Mouse (Mus musculus): ENCODE results near the gene Tma7. TPM values are rescaled to one million over a fixed set of nuclear protein-coding genes. Genes with fewer than 3 reads are reported as not detected.
A peak's percentile ranks its signal among the peaks of the same experiment; 100 is the strongest.

Gene Tma7
- total and polyA plus RNA-seq, 3 experiments = 366 to 400 TPM; not detected in 1

DNA sequence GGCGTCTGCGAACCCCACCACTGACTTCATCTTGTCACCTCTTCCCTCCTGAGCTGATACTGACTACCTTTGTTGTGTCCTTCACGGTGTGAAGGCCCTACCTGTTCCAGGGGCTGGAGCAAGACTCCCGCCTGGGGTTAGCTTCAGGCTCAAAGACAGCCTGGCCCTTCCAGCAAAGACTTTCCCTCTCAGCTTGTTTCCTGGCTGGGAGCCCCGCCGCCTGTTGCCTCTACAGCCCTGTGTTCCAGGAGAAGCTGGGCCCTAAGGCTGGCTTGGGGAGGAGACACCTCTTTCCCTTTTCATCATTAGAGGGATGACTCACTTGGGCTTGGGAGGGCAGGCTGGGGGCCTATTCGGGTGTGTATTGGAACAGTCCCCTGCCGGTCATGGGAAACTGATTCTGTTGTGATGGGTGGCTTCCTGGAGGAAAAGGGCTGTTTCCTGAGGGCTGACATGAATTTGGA, 43.5 kb downstream of the Tma7 start:
- DNase-seq (ENCODE audit: low read depth, low spot score) = peak; percentile 51
- H3K27ac ChIP-seq (ENCODE audit: control insufficient read depth, low read depth, low read length) = peak overlapping the region; percentile 1; the same call in 1 of the 2 replicates
- peak overlapping the region; percentile 87 to 94 for H3K4me3 ChIP-seq (ENCODE audit: control insufficient read depth in 1 of 2, insufficient read depth in 1 of 2, low read depth in 2 of 2, low read length in 2 of 2)
- H3K9me3 ChIP-seq (replicated peaks; ENCODE audit: insufficient read depth, low read length) = no peaks in the 10 kb centered on the region
- H3K79me2 ChIP-seq (ENCODE audit: control insufficient read depth, insufficient read depth, low read length, poor library complexity) = peaks cover 2% of the 10 kb centered on the region; the same call in 1 of the 2 replicates
- H3K4me1 ChIP-seq (ENCODE audit: control insufficient read depth in 1 of 2, insufficient read depth in 2 of 2, low read length in 2 of 2) = peaks cover 0 to 4% of the 10 kb centered on the region in 2 experiments; a peak in 1 of 4 replicates
- H3K27me3 ChIP-seq (ENCODE audit: control insufficient read depth in 1 of 2, insufficient read depth in 2 of 2, low read length in 2 of 2) = no peaks in the 10 kb centered on the region
- H3K9ac ChIP-seq (ENCODE audit: control insufficient read depth, low read depth, low read length, poor library complexity, severe bottlenecking) = peak overlapping the region; percentile 84
- TF ChIP-seq TAL1 (IDR thresholded peaks at IDR 0.05; ENCODE audit: low read length) = no peak
- TF ChIP-seq POLR2A (IDR thresholded peaks at IDR 0.05; ENCODE audit: control insufficient read depth in 1 of 2, insufficient read depth in 1 of 2, low read depth in 1 of 2, low read length in 2 of 2, poor library complexity in 1 of 2) = 0 out of 4 replicates have a peak, but pooled peaks of 1 of the 2 experiments have one; percentile 18
- peaks cover 0 to 2% of the 10 kb centered on the region in 2 experiments; a peak in 2 of 4 replicates for H3K36me3 ChIP-seq (ENCODE audit: control insufficient read depth in 1 of 2, insufficient read depth in 2 of 2, low read length in 2 of 2)

DNA sequence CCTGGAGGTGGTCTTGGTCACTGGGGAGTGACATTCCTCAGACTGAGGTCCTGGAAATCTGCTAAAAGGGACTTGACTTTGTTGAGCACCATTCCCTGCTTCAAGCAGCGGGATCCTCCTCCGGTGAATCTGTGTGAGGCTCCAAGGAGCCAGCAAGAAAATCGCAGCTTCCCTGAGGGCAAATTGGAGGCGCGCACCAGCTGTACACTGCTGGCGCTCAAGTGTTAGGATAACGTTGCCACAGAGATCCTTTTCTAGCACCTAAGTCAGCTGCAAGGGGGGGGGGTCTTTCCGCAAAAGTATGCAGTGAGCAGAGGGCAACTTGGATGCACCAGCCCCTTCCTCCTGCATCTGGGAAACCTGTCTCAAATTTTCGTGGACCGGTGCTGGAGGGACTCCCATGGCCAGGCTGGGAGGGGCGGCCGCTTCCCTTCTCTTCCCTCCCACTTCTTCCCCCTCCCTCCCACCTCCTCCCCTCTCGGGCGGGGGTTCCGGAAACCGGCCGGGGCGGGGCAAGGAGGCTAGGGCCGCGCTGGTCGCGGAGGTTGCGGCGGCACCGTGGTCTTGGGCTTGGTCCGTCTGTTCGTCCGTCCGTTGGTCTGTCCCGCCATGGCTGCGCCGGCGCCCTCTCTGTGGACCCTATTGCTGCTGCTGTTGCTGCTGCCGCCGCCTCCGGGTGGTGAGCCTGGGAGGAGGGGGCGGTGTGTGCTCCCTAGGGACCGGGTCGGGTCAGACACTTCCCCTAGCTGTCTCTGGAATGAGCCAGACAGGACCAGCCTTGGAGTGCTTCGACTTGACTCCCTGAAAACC, 44.1 kb downstream of the Tma7 start, which contains the start of gene Shisa5:
TSS of gene Shisa5 (plus strand) at position 480 of the 810 bp plus-strand sequence.
- Histone ChIP-seq H3K4me1 (ENCODE audit: control insufficient read depth in 1 of 2, insufficient read depth in 2 of 2, low read length in 2 of 2) (peaks cover 0 to 4% of the 10 kb centered on the region in 2 experiments; a peak in 1 of 4 replicates), H3K9me3 (replicated peaks; ENCODE audit: insufficient read depth, low read length) (no peaks in the 10 kb centered on the region), H3K27ac (ENCODE audit: control insufficient read depth, low read depth, low read length) (peak within 1 kb of the TSS; percentile 1; the same call in 1 of the 2 replicates), H3K9ac (ENCODE audit: control insufficient read depth, low read depth, low read length, poor library complexity, severe bottlenecking) (peak within 1 kb of the TSS; percentile 84), H3K79me2 (ENCODE audit: control insufficient read depth, insufficient read depth, low read length, poor library complexity) (peaks cover 2% of the 10 kb centered on the region; the same call in 1 of the 2 replicates), H3K4me3 (ENCODE audit: control insufficient read depth in 1 of 2, insufficient read depth in 1 of 2, low read depth in 2 of 2, low read length in 2 of 2) (peak within 1 kb of the TSS; percentile 87 to 94), H3K36me3 (ENCODE audit: control insufficient read depth in 1 of 2, insufficient read depth in 2 of 2, low read length in 2 of 2) (peaks cover 0 to 2% of the 10 kb centered on the region in 2 experiments; a peak in 2 of 4 replicates), H3K27me3 (ENCODE audit: control insufficient read depth in 1 of 2, insufficient read depth in 2 of 2, low read length in 2 of 2) (no peaks in the 10 kb centered on the region)
- peak; percentile 81 for DNase-seq (ENCODE audit: low read depth, low spot score)
- TF ChIP-seq RCOR1 (IDR thresholded peaks at IDR 0.05; ENCODE audit: low read depth, low read length) (0 out of 2 replicates have a peak, but pooled peaks have one; percentile 20), POLR2AphosphoS2 (IDR thresholded peaks at IDR 0.05; ENCODE audit: low read length) (peak; percentile 47; the same call in 1 of the 2 replicates), KAT2A (conservative IDR thresholded peaks at IDR 0.05; ENCODE audit: low read depth, low read length) (no peak), MAZ (IDR thresholded peaks at IDR 0.05; ENCODE audit: low read depth, low read length) (peak; percentile 100), USF2 (IDR thresholded peaks at IDR 0.05; ENCODE audit: borderline replicate concordance in 1 of 2, insufficient read depth in 1 of 2, low read depth in 1 of 2, low read length in 2 of 2) (no peak), ELF1 (IDR thresholded peaks at IDR 0.05; ENCODE audit: low read depth, low read length) (peak; percentile 67), EP300 (IDR thresholded peaks at IDR 0.05; ENCODE audit: low read depth in 1 of 2, low read length in 2 of 2) (peak in 1 of 2 experiments; percentile 11; a peak in 1 of 4 replicates), JUND (IDR thresholded peaks at IDR 0.05; ENCODE audit: low read depth, low read length) (no peak), NELFE (IDR thresholded peaks at IDR 0.05; ENCODE audit: low read depth, low read length) (peak; percentile 76), GATA1 (IDR thresholded peaks at IDR 0.05; ENCODE audit: low read depth, low read length) (no peak), ZMIZ1 (IDR thresholded peaks at IDR 0.05; ENCODE audit: low read depth, low read length) (peak; percentile 66; the same call in 1 of the 2 replicates), POLR2AphosphoS5 (IDR thresholded peaks at IDR 0.05; ENCODE audit: borderline replicate concordance, low read depth, low read length) (no peak), ZC3H11A (IDR thresholded peaks at IDR 0.05; ENCODE audit: low read depth, low read length) (no peak), CHD1 (IDR thresholded peaks at IDR 0.05; ENCODE audit: low read depth, low read length) (no peak), HCFC1 (IDR thresholded peaks at IDR 0.05; ENCODE audit: low read depth, low read length) (peak; percentile 62), UBTF (IDR thresholded peaks at IDR 0.05; ENCODE audit: borderline replicate concordance, insufficient read depth, low read depth, low read length) (no peak), TAL1 (IDR thresholded peaks at IDR 0.05; ENCODE audit: low read length) (no peak), ZNF384 (IDR thresholded peaks at IDR 0.05; ENCODE audit: low read depth, low read length) (no peak), E2F4 (IDR thresholded peaks at IDR 0.05; ENCODE audit: borderline replicate concordance, low read depth, low read length) (no peak), MXI1 (IDR thresholded peaks at IDR 0.05; ENCODE audit: low read depth, low read length) (peak; percentile 63), MYC (IDR thresholded peaks at IDR 0.05; ENCODE audit: low read depth, low read length) (no peak), SMC3 (IDR thresholded peaks at IDR 0.05; ENCODE audit: low read depth, low read length) (no peak), SIN3A (IDR thresholded peaks at IDR 0.05; ENCODE audit: low read length) (peak; percentile 61), MAFK (IDR thresholded peaks at IDR 0.05; ENCODE audit: borderline replicate concordance, low read depth, low read length) (no peak), MYB (IDR thresholded peaks at IDR 0.05; ENCODE audit: low read depth, low read length) (no peak), GABPA (IDR thresholded peaks at IDR 0.05; ENCODE audit: low read depth, low read length) (no peak), TCF12 (IDR thresholded peaks at IDR 0.05; ENCODE audit: low read depth, low read length) (peak; percentile 58), ETS1 (IDR thresholded peaks at IDR 0.05; ENCODE audit: low read depth, low read length) (peak; percentile 39; the same call in 1 of the 2 replicates)

Measured in MEL (cell line).